Mouse (Mus musculus): Measurements from ENCODE around the gene Ppwd1. TPM values are rescaled to one million over a fixed set of nuclear protein-coding genes. Genes with fewer than 3 reads are reported as not detected.
A peak's percentile ranks its signal among the peaks of the same experiment; 100 is the strongest.

The Ppwd1 gene
- polyA plus RNA-seq, 1 experiment from 2014 or later = 19.3 TPM

- H3K36me3 ChIP-seq (replicated peaks; ENCODE audit: control insufficient read depth, insufficient read depth, low read depth, low read length) = no peaks in the 10 kb centered on the region
- no peaks in the 10 kb centered on the region for H3K27me3 ChIP-seq (ENCODE audit: control insufficient read depth, insufficient read depth, low read length)
- WGBS = under 1% methylated on average over 38 of the region's 38 CpGs
- DNase-seq (ENCODE audit: low spot score) (peak; percentile 100), ATAC-seq (replicated peaks; ENCODE audit: insufficient number of reproducible peaks, low FRiP score, low TSS enrichment, low read depth) (peak; percentile 98)
- H3K9me3 ChIP-seq (replicated peaks; ENCODE audit: control insufficient read depth, low read length) = no peaks in the 10 kb centered on the region
- H3K4me2 ChIP-seq (ENCODE audit: low read depth, low read length) = peak within 1 kb of the TSS; percentile 62
- peak within 1 kb of the TSS; percentile 56; the same call in 1 of the 2 replicates for H3K27ac ChIP-seq (replicated peaks; ENCODE audit: low read depth, low read length)
- no peaks in the 10 kb centered on the region for H3K4me1 ChIP-seq (ENCODE audit: control insufficient read depth, insufficient read depth, low read length)
- H3K9ac ChIP-seq (replicated peaks; ENCODE audit: low read length) = peak within 1 kb of the TSS; percentile 86
- H3K4me3 ChIP-seq (ENCODE audit: low read depth, low read length) = peak within 1 kb of the TSS; percentile 86
Observed at GRCm38 (mm10) chr13:104178650-104179121, 50.0 kb downstream of the Ppwd1 start, which contains the start of gene Trim23. Trim23 (plus strand) TSS chr13:104178797.

GRCm38 (mm10) chr13:104177796-104178649 is 50.6 kb downstream of the Ppwd1 start, which contains the start of gene Trappc13:
Trappc13 (minus strand) TSS chr13:104178469.
- peak within 1 kb of the TSS; percentile 62 for H3K4me2 ChIP-seq (ENCODE audit: low read depth, low read length)

GRCm38 (mm10) chr13:104176874-104177273 is 51.8 kb downstream of the Ppwd1 start:
- Histone ChIP-seq H3K27ac (replicated peaks; ENCODE audit: low read depth, low read length) (no peak overlapping the region), H3K9ac (replicated peaks; ENCODE audit: low read length) (no peak overlapping the region), H3K9me3 (replicated peaks; ENCODE audit: control insufficient read depth, low read length) (no peaks in the 10 kb centered on the region), H3K4me3 (ENCODE audit: low read depth, low read length) (peak overlapping the region; percentile 9; the same call in 1 of the 2 replicates), H3K27me3 (ENCODE audit: control insufficient read depth, insufficient read depth, low read length) (no peaks in the 10 kb centered on the region), H3K4me2 (ENCODE audit: low read depth, low read length) (peak overlapping the region; percentile 27), H3K36me3 (replicated peaks; ENCODE audit: control insufficient read depth, insufficient read depth, low read depth, low read length) (no peaks in the 10 kb centered on the region), H3K4me1 (ENCODE audit: control insufficient read depth, insufficient read depth, low read length) (no peaks in the 10 kb centered on the region)
- DNase-seq (ENCODE audit: low spot score) (no peak), ATAC-seq (replicated peaks; ENCODE audit: insufficient number of reproducible peaks, low FRiP score, low TSS enrichment, low read depth) (no peak)
- WGBS = 84% methylated on average over 3 of the region's 3 CpGs

More at GRCm38 (mm10) chr13:104177796-104178649, 50.6 kb downstream of the Ppwd1 start, which contains the start of gene Trappc13:
- WGBS = under 1% methylated on average over 32 of the region's 32 CpGs
- DNase-seq (ENCODE audit: low spot score) (peak; percentile 89), ATAC-seq (replicated peaks; ENCODE audit: insufficient number of reproducible peaks, low FRiP score, low TSS enrichment, low read depth) (peak; percentile 89)
- Histone ChIP-seq H3K4me1 (ENCODE audit: control insufficient read depth, insufficient read depth, low read length) (no peaks in the 10 kb centered on the region), H3K9me3 (replicated peaks; ENCODE audit: control insufficient read depth, low read length) (no peaks in the 10 kb centered on the region), H3K4me3 (ENCODE audit: low read depth, low read length) (peak within 1 kb of the TSS; percentile 86), H3K9ac (replicated peaks; ENCODE audit: low read length) (peak within 1 kb of the TSS; percentile 86), H3K27me3 (ENCODE audit: control insufficient read depth, insufficient read depth, low read length) (no peaks in the 10 kb centered on the region), H3K36me3 (replicated peaks; ENCODE audit: control insufficient read depth, insufficient read depth, low read depth, low read length) (no peaks in the 10 kb centered on the region), H3K27ac (replicated peaks; ENCODE audit: low read depth, low read length) (peak within 1 kb of the TSS; percentile 56; the same call in 1 of the 2 replicates)

- no peak overlapping the region for H3K27ac ChIP-seq (replicated peaks; ENCODE audit: low read depth, low read length)
- no peaks in the 10 kb centered on the region for H3K36me3 ChIP-seq (replicated peaks; ENCODE audit: control insufficient read depth, insufficient read depth, low read depth, low read length)
- no peak overlapping the region for H3K9ac ChIP-seq (replicated peaks; ENCODE audit: low read length)
- H3K27me3 ChIP-seq (ENCODE audit: control insufficient read depth, insufficient read depth, low read length) = no peaks in the 10 kb centered on the region
- H3K9me3 ChIP-seq (replicated peaks; ENCODE audit: control insufficient read depth, low read length) = no peaks in the 10 kb centered on the region
- H3K4me1 ChIP-seq (ENCODE audit: control insufficient read depth, insufficient read depth, low read length) = no peaks in the 10 kb centered on the region
- H3K4me3 ChIP-seq (ENCODE audit: low read depth, low read length) = no peak overlapping the region
- H3K4me2 ChIP-seq (ENCODE audit: low read depth, low read length) = no peak overlapping the region
- no peak for ATAC-seq (replicated peaks; ENCODE audit: insufficient number of reproducible peaks, low FRiP score, low TSS enrichment, low read depth)
- no peak for DNase-seq (ENCODE audit: low spot score)
Observed at GRCm38 (mm10) chr13:104172498-104172897, 56.1 kb downstream of the Ppwd1 start.

DNA sequence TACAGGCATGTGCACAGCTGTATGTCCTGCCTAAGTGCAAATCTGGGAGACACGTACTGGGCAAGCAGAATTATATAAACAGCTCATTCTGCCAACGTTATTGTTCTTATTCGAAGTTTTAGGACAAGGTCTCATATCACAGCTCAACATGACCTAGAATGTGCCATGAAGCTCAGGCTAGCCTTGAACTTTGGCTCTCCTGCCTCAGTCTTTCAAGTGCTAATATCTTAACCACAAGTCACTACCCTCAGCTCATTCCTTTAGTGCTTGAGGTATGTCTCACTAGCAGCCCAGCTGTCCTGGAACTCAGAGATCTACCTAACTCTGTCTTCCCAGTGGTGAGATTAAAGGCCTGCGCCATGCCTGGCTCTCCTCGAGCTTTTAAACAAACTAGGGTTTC is 56.9 kb downstream of the Ppwd1 start:
- H3K9ac ChIP-seq (replicated peaks; ENCODE audit: low read length) = no peak overlapping the region
- no peak overlapping the region for H3K4me2 ChIP-seq (ENCODE audit: low read depth, low read length)
- H3K9me3 ChIP-seq (replicated peaks; ENCODE audit: control insufficient read depth, low read length) = no peaks in the 10 kb centered on the region
- DNase-seq (ENCODE audit: low spot score) (no peak), ATAC-seq (replicated peaks; ENCODE audit: insufficient number of reproducible peaks, low FRiP score, low TSS enrichment, low read depth) (no peak)
- no peak overlapping the region for H3K27ac ChIP-seq (replicated peaks; ENCODE audit: low read depth, low read length)
- no peaks in the 10 kb centered on the region for H3K4me1 ChIP-seq (ENCODE audit: control insufficient read depth, insufficient read depth, low read length)
- H3K36me3 ChIP-seq (replicated peaks; ENCODE audit: control insufficient read depth, insufficient read depth, low read depth, low read length) = no peaks in the 10 kb centered on the region
- WGBS = 92% methylated on average over 5 of the region's 5 CpGs
- no peaks in the 10 kb centered on the region for H3K27me3 ChIP-seq (ENCODE audit: control insufficient read depth, insufficient read depth, low read length)
- no peak overlapping the region for H3K4me3 ChIP-seq (ENCODE audit: low read depth, low read length)

GRCm38 (mm10) chr13:104155686-104156085 is 73.0 kb downstream of the Ppwd1 start:
- DNase-seq (ENCODE audit: low spot score) = no peak
- peaks cover 2% of the 10 kb centered on the region; the same call in 1 of the 2 replicates for H3K36me3 ChIP-seq (replicated peaks; ENCODE audit: control insufficient read depth, insufficient read depth, low read depth, low read length)
- 85% methylated on average over 1 of the region's 1 CpGs for WGBS

More at GRCm38 (mm10) chr13:104155686-104156085, 73.0 kb downstream of the Ppwd1 start:
- H3K9me3 ChIP-seq (replicated peaks; ENCODE audit: control insufficient read depth, low read length) = no peaks in the 10 kb centered on the region
- H3K4me3 ChIP-seq (ENCODE audit: low read depth, low read length) = no peak overlapping the region
- H3K9ac ChIP-seq (replicated peaks; ENCODE audit: low read length) = no peak overlapping the region
- no peak overlapping the region for H3K4me2 ChIP-seq (ENCODE audit: low read depth, low read length)
- H3K27me3 ChIP-seq (ENCODE audit: control insufficient read depth, insufficient read depth, low read length) = no peaks in the 10 kb centered on the region
- H3K4me1 ChIP-seq (ENCODE audit: control insufficient read depth, insufficient read depth, low read length) = no peaks in the 10 kb centered on the region
- ATAC-seq (replicated peaks; ENCODE audit: insufficient number of reproducible peaks, low FRiP score, low TSS enrichment, low read depth) = no peak
- H3K27ac ChIP-seq (replicated peaks; ENCODE audit: low read depth, low read length) = no peak overlapping the region

Other genes starting within 250 kb of the Ppwd1 start
- 24.3 and 25.2 TPM in 2 replicates for gene Nln, start 119.2 kb downstream of the Ppwd1 start, polyA plus RNA-seq (2014; fragmentation: Nextera tagmentation; extraction: Ambion mirVana)
- gene Sgtb, start 119.1 kb downstream of the Ppwd1 start, polyA plus RNA-seq (2014; fragmentation: Nextera tagmentation; extraction: Ambion mirVana) = 13.5 and 13.8 TPM in 2 replicates
- 75.6 and 82.2 TPM in 2 replicates for gene Trappc13, start 50.4 kb downstream of the Ppwd1 start, polyA plus RNA-seq (2014; fragmentation: Nextera tagmentation; extraction: Ambion mirVana)
- 26.7 and 28.4 TPM in 2 replicates for gene Trim23, start 50.0 kb downstream of the Ppwd1 start, polyA plus RNA-seq (2014; fragmentation: Nextera tagmentation; extraction: Ambion mirVana)
- 84.3 and 100 TPM in 2 replicates for gene Cenpk, start 232 bp downstream of the Ppwd1 start, polyA plus RNA-seq (2014; fragmentation: Nextera tagmentation; extraction: Ambion mirVana)
- 3.1 and 3.7 TPM in 2 replicates for gene Adamts6, start 59.0 kb upstream of the Ppwd1 start, polyA plus RNA-seq (2014; fragmentation: Nextera tagmentation; extraction: Ambion mirVana)

Measured in embryonic facial prominence, embryonic 11.5 days (tissue).